Mouse (Mus musculus) ES-Bruce4 (cell line): ENCODE measurements at regions not wholly inside any gene's neighbourhood (a gene's known extent, or its start where the extent isn't known, plus 50 kb on each side); places are given as distances from the start of the nearest gene placed in this dataset.

Source experiments
- CTCF ChIP-seq: IDR thresholded peaks from one replicate; pipeline ENCODE4 v1.8.1; 2011; ENCODE audit warnings: low read depth, low read length
- EP300 ChIP-seq: IDR thresholded peaks from 2 replicates; pipeline ENCODE4 v1.6.1; 2011; ENCODE audit warnings: low read depth, low read length; ENCODE audit not compliant: insufficient read depth
- POLR2A ChIP-seq: IDR thresholded peaks from one replicate; pipeline ENCODE4 v1.8.1; 2011; ENCODE audit warnings: low read length; ENCODE audit not compliant: insufficient read depth

GRCm38 (mm10) chr11:112988900-112989299 lies 206.9 kb downstream of the Sox9 start:
- TF ChIP-seq CTCF (no peak), EP300 (no peak), POLR2A (no peak)
